Mouse (Mus musculus) left cerebral cortex, postnatal 10 days (tissue): Measurements from ENCODE around the gene Baz1b. TPM values are rescaled to one million over a fixed set of nuclear protein-coding genes. Genes with fewer than 3 reads are reported as not detected.

Experiments used
- DNase-seq, 2 experiments: peaks; one replicate each; pipeline ENCODE4 v3.0.0; 2021 to 2022; ENCODE audit warnings: low spot score in 2 of 2, mixed read lengths in 1 of 2; ENCODE audit errors: extremely low spot score in 1 of 2
- intact Hi-C: fragments of 180-260 bp; cut with DNase I; formaldehyde crosslinking; loops from one replicate; pipeline ENCODE4 v1.15.1; 2025
- total RNA-seq, 2 experiments: library from RNA; stranded (reverse); gene quantifications; 2 replicates each; pipeline ENCODE4 v1.2.3; 2021

The Baz1b gene
- total RNA-seq, 2 experiments from 2014 or later = 44.6 to 45.7 TPM

- no peak for DNase-seq
- intact Hi-C loops = no loop called here
Observed at GRCm38 (mm10) chr5:135172986-135173385, 14.1 kb upstream of the Baz1b start.

- intact Hi-C loops = no loop called here
- DNase-seq = no peak
Observed at GRCm38 (mm10) chr5:135175086-135175485, 12.0 kb upstream of the Baz1b start.

GRCm38 (mm10) chr5:135178523-135178922, 8.5 kb upstream of the Baz1b start:
- intact Hi-C loops = no loop called here
- DNase-seq = no peak

GRCm38 (mm10) chr5:135178996-135179395, 8.1 kb upstream of the Baz1b start:
- DNase-seq = no peak
- intact Hi-C loops = no loop called here

- intact Hi-C loops = loop anchor here (10.0 kb wide), 1 partner anchor 165 kb away; no protein-coding TSS in a partner anchor
- no peak for DNase-seq
Observed at GRCm38 (mm10) chr5:135179616-135180015, 7.4 kb upstream of the Baz1b start.

- intact Hi-C loops = loop anchor here (10.0 kb wide), 1 partner anchor 166 kb away; no protein-coding TSS in a partner anchor
- no peak for DNase-seq
Observed at GRCm38 (mm10) chr5:135180796-135181195, 6.3 kb upstream of the Baz1b start.

- intact Hi-C loops = loop anchor here (10.0 kb wide), 1 partner anchor 167 kb away; no protein-coding TSS in a partner anchor
- no peak for DNase-seq
Observed at GRCm38 (mm10) chr5:135181776-135182175, 5.3 kb upstream of the Baz1b start.

GRCm38 (mm10) chr5:135183131-135183861, 3.8 kb upstream of the Baz1b start:
- intact Hi-C loops = loop anchor here (10.0 kb wide), 1 partner anchor 168 kb away; no protein-coding TSS in a partner anchor

GRCm38 (mm10) chr5:135185016-135185415, 2.0 kb upstream of the Baz1b start:
- no peak for DNase-seq
- intact Hi-C loops = loop anchor here (5.0 to 10.0 kb wide), 2 partner anchors 63 to 170 kb away; no protein-coding TSS in a partner anchor

More at GRCm38 (mm10) chr5:135183131-135183861, 3.8 kb upstream of the Baz1b start:
- peak in 1 of 2 experiments; percentile 58 for DNase-seq

GRCm38 (mm10) chr5:135185596-135185995, 1.5 kb upstream of the Baz1b start:
- DNase-seq = no peak
- intact Hi-C loops = loop anchor here (5.0 to 10.0 kb wide), 2 partner anchors 63 to 171 kb away; no protein-coding TSS in a partner anchor

GRCm38 (mm10) chr5:135186231-135186620, 838 bp upstream of the Baz1b start:
- DNase-seq = no peak
- intact Hi-C loops = loop anchor here (5.0 to 10.0 kb wide), 2 partner anchors 64 to 171 kb away; no protein-coding TSS in a partner anchor

- intact Hi-C loops = loop anchor here (5.0 to 10.0 kb wide), 2 partner anchors 65 to 173 kb away; no protein-coding TSS in a partner anchor
- peak in 1 of 2 experiments; percentile 55 for DNase-seq
Observed at GRCm38 (mm10) chr5:135187349-135188213, 517 bp downstream of the Baz1b start.

GRCm38 (mm10) chr5:135188214-135188554, 1.1 kb downstream of the Baz1b start:
- no peak for DNase-seq
- intact Hi-C loops = loop anchor here (5.0 to 10.0 kb wide), 2 partner anchors 66 to 173 kb away; no protein-coding TSS in a partner anchor

- DNase-seq = no peak
- intact Hi-C loops = loop anchor here (5.0 to 10.0 kb wide), 3 partner anchors 32 to 175 kb away; no protein-coding TSS in a partner anchor
Observed at GRCm38 (mm10) chr5:135189281-135190022, 2.4 kb downstream of the Baz1b start.

GRCm38 (mm10) chr5:135191620-135192019, 4.6 kb downstream of the Baz1b start:
- intact Hi-C loops = loop anchor here (5.0 kb wide), 1 partner anchor 34 kb away; no protein-coding TSS in a partner anchor
- peak in 1 of 2 experiments; percentile 44 for DNase-seq

GRCm38 (mm10) chr5:135192431-135192830, 5.4 kb downstream of the Baz1b start:
- intact Hi-C loops = loop anchor here (5.0 kb wide), 1 partner anchor 35 kb away; no protein-coding TSS in a partner anchor
- no peak for DNase-seq

GRCm38 (mm10) chr5:135196367-135196766, 9.3 kb downstream of the Baz1b start:
- intact Hi-C loops = no loop called here
- no peak for DNase-seq

- DNase-seq = no peak
- intact Hi-C loops = no loop called here
Observed at GRCm38 (mm10) chr5:135202763-135203162, 15.7 kb downstream of the Baz1b start.
